Mouse (Mus musculus) layer of hippocampus, postnatal 25 days (tissue): ENCODE measurements around the gene Gm21750. TPM values are rescaled to one million over a fixed set of nuclear protein-coding genes. Genes with fewer than 3 reads are reported as not detected.
"Not testable (repeated sequence)": the region's sequence is repeated elsewhere in the genome, so short reads cannot be mapped to it uniquely, and the experiment has no call there.

Experiments used
- DNase-seq, 2 experiments: peaks; one replicate each; pipeline ENCODE4 v3.0.0; 2022; ENCODE audit warnings: mixed read lengths in 2 of 2, low spot score in 1 of 2; ENCODE audit errors: extremely low spot score in 1 of 2
- total RNA-seq, 2 experiments: library from RNA; stranded (reverse); gene quantifications; 2 replicates each; pipeline ENCODE4 v1.2.3; 2021

Gene Gm21750
- total RNA-seq = not detected

DNA sequence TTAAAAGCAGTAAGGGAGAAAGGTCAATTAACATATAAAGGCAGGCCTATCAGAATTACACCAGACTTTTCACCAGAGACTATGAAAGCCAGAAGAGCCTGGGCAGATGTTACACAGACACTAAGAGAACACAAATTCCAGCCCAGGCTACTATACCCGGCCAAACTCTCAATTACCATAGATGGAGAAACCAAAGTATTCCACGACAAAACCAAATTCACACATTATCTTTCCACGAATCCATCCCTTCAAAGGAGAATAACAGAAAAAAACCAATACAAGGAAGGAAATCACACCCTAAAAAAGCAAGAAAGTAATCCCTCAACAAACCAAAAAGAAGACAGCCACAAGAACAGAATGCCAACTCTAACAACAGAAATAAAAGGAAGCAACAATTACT, at the start of gene Gm21750:
Gene Gm21750, plus strand, starts transcription at position 301 of the 400 bp plus-strand sequence.
- DNase-seq = not testable (repeated sequence)

DNA sequence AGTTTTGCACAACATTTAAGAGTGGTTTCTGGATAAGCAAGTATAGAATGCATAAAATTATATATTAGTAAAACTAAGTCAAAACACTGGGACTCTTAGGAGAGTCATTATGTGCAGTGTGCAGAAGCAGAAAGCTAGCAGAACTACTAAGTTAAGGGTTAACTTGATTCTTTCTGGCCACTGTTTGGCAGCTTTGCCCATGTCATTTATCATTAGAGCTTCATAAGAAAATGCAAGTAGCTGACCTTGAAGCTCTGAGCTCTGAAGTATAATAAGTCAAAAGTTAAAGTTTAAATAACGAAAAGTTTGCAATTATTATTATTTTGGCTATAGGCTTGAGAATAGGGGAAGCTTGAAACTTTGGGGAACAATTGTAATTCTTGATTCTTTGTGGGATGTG, 46.1 kb upstream of the Gm21750 start:
- not testable (repeated sequence) for DNase-seq

GRCm38 (mm10) chr14:73620880-73621279, 40.1 kb upstream of the Gm21750 start:
- no peak for DNase-seq

GRCm38 (mm10) chr14:73622988-73623387, 38.0 kb upstream of the Gm21750 start:
- DNase-seq = no peak

- no peak for DNase-seq
Observed at GRCm38 (mm10) chr14:73625469-73625868, 35.6 kb upstream of the Gm21750 start.

- DNase-seq = no peak
Observed at GRCm38 (mm10) chr14:73631511-73631910, 29.5 kb upstream of the Gm21750 start.

DNA sequence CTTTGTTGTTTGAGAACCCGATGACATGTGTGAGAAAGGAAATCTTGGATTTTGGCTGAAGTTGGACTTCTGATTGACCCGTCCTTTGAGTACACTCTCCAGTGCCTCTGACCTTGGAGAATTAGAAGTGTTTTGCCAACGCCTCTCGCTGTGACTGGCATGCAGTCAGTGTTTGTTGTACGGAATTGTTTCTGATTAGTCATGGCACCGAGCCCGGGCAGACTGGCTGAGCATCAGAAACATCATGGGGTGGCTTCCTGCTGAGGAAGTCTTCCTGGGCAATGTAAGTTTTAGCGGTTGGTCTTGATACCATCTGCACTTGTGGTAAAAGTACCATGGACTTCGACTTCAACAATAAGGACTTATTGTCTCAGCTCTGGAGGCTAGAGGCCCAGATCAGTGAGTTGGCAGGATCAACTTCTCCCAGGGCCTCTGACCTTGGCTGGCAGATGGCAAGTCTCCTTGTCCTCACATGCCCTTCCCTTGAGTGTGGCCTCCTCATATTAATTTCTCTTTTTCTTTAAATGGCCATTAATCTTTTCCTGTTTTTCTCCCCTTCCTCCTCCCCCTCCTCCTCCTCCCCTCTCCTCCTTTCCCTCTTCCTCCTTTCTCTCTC, 28.3 kb upstream of the Gm21750 start:
- peak in 1 of 2 experiments; percentile 44 for DNase-seq

- DNase-seq = no peak
Observed at GRCm38 (mm10) chr14:73634356-73634755, 26.7 kb upstream of the Gm21750 start.

GRCm38 (mm10) chr14:73637460-73637859, 23.6 kb upstream of the Gm21750 start:
- no peak for DNase-seq

DNA sequence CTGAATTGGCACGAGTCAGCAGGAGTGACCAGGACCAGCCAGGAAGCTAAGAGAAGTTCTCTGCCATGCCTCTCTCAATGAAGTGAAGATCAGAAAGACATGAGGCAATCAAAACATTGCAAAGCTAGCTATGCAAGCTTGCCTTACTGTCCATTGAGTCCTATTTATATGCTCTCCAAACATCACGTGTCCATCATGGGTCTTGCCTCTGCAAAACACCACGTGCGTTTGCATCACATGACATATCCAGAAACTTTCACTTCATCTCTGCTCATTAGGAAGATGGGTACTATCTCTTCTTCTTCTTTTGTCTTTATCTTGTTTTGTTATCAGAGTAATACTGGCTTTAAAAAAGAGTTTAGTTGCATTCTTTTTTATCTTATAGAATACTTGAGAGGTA, 10.8 kb upstream of the Gm21750 start:
- DNase-seq = no peak

- DNase-seq = no peak
Observed at GRCm38 (mm10) chr14:73670091-73670490, 9.1 kb downstream of the Gm21750 start.

DNA sequence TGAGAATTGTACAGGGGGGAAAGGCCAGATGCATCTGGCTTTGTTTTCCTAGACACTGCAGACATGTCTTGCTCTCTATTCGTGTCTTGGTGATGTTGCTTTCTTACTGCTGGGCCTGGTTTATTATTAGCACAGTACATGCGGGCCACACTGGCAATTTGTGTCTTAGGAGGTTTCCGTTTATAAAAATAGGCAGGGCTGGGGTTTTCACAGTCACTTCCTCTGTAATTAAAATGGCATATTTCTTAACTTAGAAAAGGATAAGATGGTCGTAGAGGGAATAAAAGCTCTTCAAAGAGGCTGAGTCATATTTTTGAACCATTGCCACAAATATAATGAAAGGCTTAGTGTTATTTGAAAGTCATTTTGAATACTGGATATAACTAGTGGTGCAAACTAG, 26.7 kb downstream of the Gm21750 start:
- no peak for DNase-seq

DNA sequence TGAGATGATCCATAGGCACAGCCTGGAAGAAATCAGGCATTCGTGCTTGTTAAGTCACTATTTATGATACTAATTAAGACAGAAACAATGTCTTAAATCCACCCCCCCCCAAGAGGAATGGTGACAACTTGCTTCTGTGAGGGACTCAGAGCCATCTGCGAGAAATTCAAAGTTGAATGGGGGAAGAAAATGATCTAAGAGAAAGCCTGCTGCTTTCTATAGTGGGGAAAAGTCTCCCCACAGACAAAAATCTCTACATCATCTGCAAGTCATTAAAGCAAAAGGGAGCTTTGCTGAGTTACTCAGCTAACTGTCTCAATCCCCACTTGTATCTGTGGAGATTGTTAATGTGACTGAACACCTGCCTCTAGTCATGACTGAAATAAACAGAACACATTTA, 27.4 kb downstream of the Gm21750 start:
- DNase-seq = no peak

DNA sequence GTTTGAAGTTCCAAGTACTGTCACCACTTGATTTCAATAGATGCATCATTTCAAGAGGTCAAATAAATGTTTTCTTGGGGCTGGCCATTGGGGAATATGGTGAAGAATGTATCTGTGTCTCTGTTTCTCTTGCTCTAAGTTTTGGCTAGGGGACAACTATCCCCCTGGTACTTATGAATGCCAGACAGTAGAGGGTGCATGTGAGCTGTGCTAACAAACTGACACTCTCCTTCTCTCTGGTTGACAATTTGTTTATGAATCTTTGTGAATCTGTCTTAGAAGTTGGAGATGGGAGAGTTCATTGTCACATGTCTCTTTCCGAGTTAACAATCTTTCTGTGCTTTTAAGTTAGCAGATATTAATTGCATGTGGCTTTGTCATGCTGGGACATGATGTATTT, 39.2 kb downstream of the Gm21750 start:
- DNase-seq = no peak

DNA sequence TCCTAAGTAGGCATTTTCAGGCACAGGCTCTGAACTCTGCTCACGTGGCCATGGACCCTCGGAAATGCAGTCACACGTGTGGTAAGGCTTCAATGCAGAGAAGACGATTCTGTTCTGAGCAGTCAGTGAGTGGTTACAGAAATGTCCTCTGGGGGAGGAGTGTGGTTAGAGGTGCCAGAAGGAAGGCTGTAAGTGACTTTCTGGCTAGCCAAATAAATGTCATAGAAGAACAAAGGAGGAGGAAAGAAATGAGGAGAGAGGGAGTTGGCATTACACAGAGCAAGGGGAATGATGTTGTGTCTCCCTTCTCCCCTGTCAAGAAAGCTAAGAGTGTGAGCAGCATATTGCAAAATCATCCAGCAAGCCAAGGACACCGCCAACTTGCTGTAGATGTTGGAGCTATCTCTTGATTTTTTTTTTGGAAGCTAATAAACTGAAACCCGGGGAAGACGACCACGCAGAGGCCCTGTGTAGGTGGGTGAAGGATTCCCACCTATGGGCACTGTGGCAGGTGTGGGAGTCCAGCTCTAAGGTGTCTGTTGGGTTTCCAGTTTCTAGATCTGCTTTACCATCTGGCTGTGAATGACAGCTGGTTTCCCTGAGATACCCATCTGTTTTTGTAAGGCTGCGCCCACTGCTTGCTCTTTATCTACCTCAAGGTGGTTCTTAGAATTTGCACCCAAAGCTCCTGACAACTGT, 48.5 kb downstream of the Gm21750 start:
- no peak for DNase-seq

Other genes with a start within 250 kb of the Gm21750 start
- gene Med4, start 151.2 kb upstream of the Gm21750 start, total RNA-seq = 10 to 100 TPM; 29.0 to 31.8 TPM
- 100 to 1,000 TPM; 153 to 160 TPM for gene Sucla2, start 135.9 kb upstream of the Gm21750 start, total RNA-seq
- gene Nudt15, start 113.0 kb upstream of the Gm21750 start, total RNA-seq = 1 to 10 TPM; 5.7 to 5.8 TPM